Mouse (Mus musculus) lung, embryonic 14.5 days (tissue): Measurements from ENCODE around the gene Ptprg. TPM values are rescaled to one million over a fixed set of nuclear protein-coding genes. Genes with fewer than 3 reads are reported as not detected.

Experiments used
- ATAC-seq: fragments of 200-750 bp; cut with Nextera tagmentation; 2 replicates; pipeline ENCODE4 v1.8.0; 2017; ENCODE audit warnings: mild to moderate bottlenecking, moderate TSS enrichment, moderate library complexity; ENCODE audit not compliant: insufficient read depth
- DNase-seq: peaks from one replicate; pipeline ENCODE4 v3.0.0-alpha.2; 2015
- H3K27ac ChIP-seq: fragments of 300-500 bp; sonication (generic); 2 replicates; pipeline ENCODE4 v1.5.1; 2014; ENCODE audit warnings: low read depth, mild to moderate bottlenecking, moderate library complexity
- H3K27me3 ChIP-seq: fragments of 300-500 bp; sonication (generic); 2 replicates; pipeline ENCODE4 v1.6.1; 2014; ENCODE audit warnings: low read length, control low read depth; ENCODE audit not compliant: insufficient read depth
- H3K36me3 ChIP-seq: fragments of 300-500 bp; sonication (generic); 2 replicates; pipeline ENCODE4 v1.6.1; 2014; ENCODE audit warnings: control low read depth; ENCODE audit not compliant: insufficient read depth
- H3K4me1 ChIP-seq: fragments of 300-500 bp; sonication (generic); 2 replicates; pipeline ENCODE4 v1.6.1; 2014; ENCODE audit warnings: antibody characterized with exemption, control low read depth; ENCODE audit not compliant: insufficient read depth
- H3K4me2 ChIP-seq: fragments of 300-500 bp; sonication (generic); 2 replicates; pipeline ENCODE4 v1.6.1; 2014; ENCODE audit warnings: mild to moderate bottlenecking
- H3K4me3 ChIP-seq: fragments of 300-500 bp; sonication (generic); 2 replicates; pipeline ENCODE4 v1.5.1; 2014; ENCODE audit warnings: low read depth, low read length
- H3K9ac ChIP-seq: fragments of 300-500 bp; sonication (generic); 2 replicates; pipeline ENCODE4 v1.6.1; 2014
- H3K9me3 ChIP-seq: fragments of 300-500 bp; sonication (generic); 2 replicates; pipeline ENCODE4 v1.6.1; 2016; ENCODE audit warnings: low read depth, low read length, control low read depth
- CTCF ChIP-seq: IDR thresholded peaks from 2 replicates; pipeline ENCODE4 v1.5.1; 2016; ENCODE audit warnings: antibody characterized with exemption, low read depth
- WGBS: fragments of 180-500 bp; shearing (Covaris S2); extraction: QIAGEN DNeasy Blood & Tissue Kit; methylation state at CpG from one replicate; pipeline ENCODE4 v1.1.7; 2014; 5-methylcytosine and 5-hydroxymethylcytosine counted together
- polyA plus RNA-seq: library from polyadenylated mRNA; unstranded; fragments of >200 nt; fragmentation: Nextera tagmentation; extraction: Ambion mirVana; gene quantifications from 2 replicates; pipeline ENCODE4 v1.2.1, GENCODE M21; 2014

Gene Ptprg
- polyA plus RNA-seq, 1 experiment from 2014 or later: 43.2 TPM

GRCm38 (mm10) chr14:11682441-11682840, 129.1 kb downstream of the Ptprg start:
- Histone ChIP-seq H3K4me3 (no peak overlapping the region), H3K9me3 (no peaks in the 10 kb centered on the region), H3K36me3 (no peaks in the 10 kb centered on the region), H3K27me3 (no peaks in the 10 kb centered on the region), H3K4me2 (no peak overlapping the region), H3K27ac (peak overlapping the region; percentile 38; the same call in 1 of the 2 replicates), H3K9ac (no peak overlapping the region), H3K4me1 (peaks cover 13% of the 10 kb centered on the region)
- no peak for TF ChIP-seq CTCF
- 9% methylated on average over 3 of the region's 3 CpGs for WGBS
- DNase-seq (peak; percentile 77), ATAC-seq (peak; percentile 65; the same call in 1 of the 2 replicates)

- DNase-seq: peak; percentile 58
- H3K4me1 ChIP-seq: peaks cover 13% of the 10 kb centered on the region
- no peak for TF ChIP-seq CTCF
Measured at GRCm38 (mm10) chr14:11683386-11684081, 130.2 kb downstream of the Ptprg start.

GRCm38 (mm10) chr14:11684104-11684503, 130.8 kb downstream of the Ptprg start:
- no peak for TF ChIP-seq CTCF
- ATAC-seq: no peak
- H3K9ac ChIP-seq: no peak overlapping the region

More at GRCm38 (mm10) chr14:11683386-11684081, 130.2 kb downstream of the Ptprg start:
- no peaks in the 10 kb centered on the region for H3K9me3 ChIP-seq
- H3K36me3 ChIP-seq: no peaks in the 10 kb centered on the region
- H3K27ac ChIP-seq: no peak overlapping the region
- WGBS: 35% methylated on average over 10 of the region's 10 CpGs
- no peak overlapping the region for H3K4me3 ChIP-seq
- H3K27me3 ChIP-seq: no peaks in the 10 kb centered on the region
- no peak overlapping the region for H3K4me2 ChIP-seq
- ATAC-seq: peak; percentile 78; the same call in 1 of the 2 replicates
- no peak overlapping the region for H3K9ac ChIP-seq

GRCm38 (mm10) chr14:11687541-11687940, 134.2 kb downstream of the Ptprg start:
- DNase-seq (no peak), ATAC-seq (no peak)
- H3K4me3 ChIP-seq: no peak overlapping the region
- H3K9ac ChIP-seq: no peak overlapping the region
- peaks cover 5% of the 10 kb centered on the region; the same call in 1 of the 2 replicates for H3K4me1 ChIP-seq
- TF ChIP-seq CTCF: no peak
- no peaks in the 10 kb centered on the region for H3K9me3 ChIP-seq
- no peaks in the 10 kb centered on the region for H3K27me3 ChIP-seq
- WGBS: 68% methylated on average over 1 of the region's 1 CpGs
- no peak overlapping the region for H3K4me2 ChIP-seq
- no peaks in the 10 kb centered on the region for H3K36me3 ChIP-seq
- H3K27ac ChIP-seq: no peak overlapping the region

More at GRCm38 (mm10) chr14:11684104-11684503, 130.8 kb downstream of the Ptprg start:
- H3K9me3 ChIP-seq: no peaks in the 10 kb centered on the region
- no peaks in the 10 kb centered on the region for H3K27me3 ChIP-seq
- H3K4me3 ChIP-seq: no peak overlapping the region
- DNase-seq: no peak
- peaks cover 13% of the 10 kb centered on the region for H3K4me1 ChIP-seq
- H3K27ac ChIP-seq: no peak overlapping the region
- WGBS: 46% methylated on average over 2 of the region's 2 CpGs
- no peak overlapping the region for H3K4me2 ChIP-seq
- no peaks in the 10 kb centered on the region for H3K36me3 ChIP-seq

- Histone ChIP-seq H3K9me3 (no peaks in the 10 kb centered on the region), H3K9ac (no peak overlapping the region), H3K4me1 (peaks cover under 1% of the 10 kb centered on the region; the same call in 1 of the 2 replicates), H3K4me3 (no peak overlapping the region), H3K36me3 (no peaks in the 10 kb centered on the region), H3K27me3 (no peaks in the 10 kb centered on the region), H3K4me2 (no peak overlapping the region), H3K27ac (no peak overlapping the region)
- DNase-seq (no peak), ATAC-seq (no peak)
- no peak for TF ChIP-seq CTCF
- WGBS: 68% methylated on average over 6 of the region's 6 CpGs
Measured at GRCm38 (mm10) chr14:11688142-11688541, 134.8 kb downstream of the Ptprg start.

GRCm38 (mm10) chr14:11690066-11690465, 136.7 kb downstream of the Ptprg start:
- Histone ChIP-seq H3K36me3 (no peaks in the 10 kb centered on the region), H3K4me3 (no peak overlapping the region), H3K9ac (no peak overlapping the region), H3K4me1 (no peaks in the 10 kb centered on the region), H3K9me3 (no peaks in the 10 kb centered on the region), H3K4me2 (no peak overlapping the region), H3K27ac (no peak overlapping the region), H3K27me3 (no peaks in the 10 kb centered on the region)
- 92% methylated on average over 1 of the region's 1 CpGs for WGBS
- ATAC-seq: no peak
- DNase-seq: no peak
- no peak for TF ChIP-seq CTCF

- 83% methylated on average over 3 of the region's 3 CpGs for WGBS
- DNase-seq (no peak), ATAC-seq (no peak)
- no peaks in the 10 kb centered on the region for H3K4me1 ChIP-seq
- H3K4me3 ChIP-seq: no peak overlapping the region
- H3K36me3 ChIP-seq: no peaks in the 10 kb centered on the region
- no peak for TF ChIP-seq CTCF
- no peaks in the 10 kb centered on the region for H3K9me3 ChIP-seq
- H3K27me3 ChIP-seq: no peaks in the 10 kb centered on the region
- H3K4me2 ChIP-seq: no peak overlapping the region
- H3K27ac ChIP-seq: no peak overlapping the region
- no peak overlapping the region for H3K9ac ChIP-seq
Measured at GRCm38 (mm10) chr14:11691531-11691930, 138.2 kb downstream of the Ptprg start.
